Mouse (Mus musculus): ENCODE data around the gene Ankrd27.
"Not testable (repeated sequence)": the region's sequence is repeated elsewhere in the genome, so short reads cannot be mapped to it uniquely, and the experiment has no call there.

GRCm38 (mm10) chr7:35569724-35570123 is 16.3 kb upstream of the Ankrd27 start:
- TF ChIP-seq GATA1, TAL1 (IDR thresholded peaks at IDR 0.05; ENCODE audit: low read length): not testable (repeated sequence)
